Mouse (Mus musculus): Measurements from ENCODE around the gene Ror2. TPM values are rescaled to one million over a fixed set of nuclear protein-coding genes. Genes with fewer than 3 reads are reported as not detected.

The Ror2 gene
- total RNA-seq, 1 experiment = 15.1 TPM

DNA sequence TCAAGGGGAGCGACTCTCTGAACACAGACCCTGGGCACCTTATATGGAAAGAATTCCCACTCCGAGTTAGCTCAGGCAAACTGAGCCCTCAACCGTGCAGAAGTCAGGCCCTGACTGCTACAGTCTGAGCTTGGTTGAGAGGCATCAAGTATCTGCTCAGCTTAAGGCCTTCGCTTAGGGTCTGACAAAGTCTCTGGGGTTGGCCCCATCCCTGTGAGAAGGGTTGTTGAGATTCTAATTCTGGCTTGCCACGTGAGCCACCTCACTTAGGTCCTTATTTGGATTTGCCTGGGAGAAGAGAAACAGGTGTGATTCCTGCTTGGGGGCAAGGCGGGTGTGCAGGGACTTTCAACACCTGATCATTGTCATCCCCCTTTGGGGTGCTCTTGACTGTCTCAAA is 129.6 kb downstream of the Ror2 start:
- Histone ChIP-seq H3K9ac (ENCODE audit: insufficient read depth, low read depth, low read length, poor library complexity, severe bottlenecking) (no peak overlapping the region), H3K27ac (ENCODE audit: insufficient read depth, low read depth, low read length, poor library complexity, severe bottlenecking) (no peak overlapping the region), H3K36me3 (ENCODE audit: control insufficient read depth, insufficient read depth, low read length, poor library complexity, severe bottlenecking) (no peaks in the 10 kb centered on the region; the same call in 1 of the 2 replicates), H3K4me3 (ENCODE audit: insufficient read depth in 1 of 2, low read depth in 1 of 2, low read length in 2 of 2, poor library complexity in 1 of 2, severe bottlenecking in 1 of 2) (no peak overlapping the region), H3K9me3 (ENCODE audit: control insufficient read depth, insufficient read depth, low read depth, low read length) (no peaks in the 10 kb centered on the region), H3K4me1 (ENCODE audit: control insufficient read depth in 2 of 2, insufficient read depth in 2 of 2, low read length in 2 of 2, poor library complexity in 1 of 2) (peaks cover 13 to 22% of the 10 kb centered on the region in 2 experiments)
- in situ Hi-C loops (cut with MboI; ENCODE audit: low sequenced_read_pairs in 2 of 2, unreplicated experiment in 2 of 2) = no loop called here
- TF ChIP-seq HCFC1 (IDR thresholded peaks at IDR 0.05; ENCODE audit: borderline replicate concordance, insufficient read depth, low read length) (no peak), CHD2 (IDR thresholded peaks at IDR 0.05; ENCODE audit: low read depth, low read length) (no peak), MAFK (IDR thresholded peaks at IDR 0.05; ENCODE audit: insufficient read depth, low read depth, low read length) (no peak), ZNF384 (IDR thresholded peaks at IDR 0.05; ENCODE audit: low read depth, low read length) (no peak), ZC3H11A (IDR thresholded peaks at IDR 0.05; ENCODE audit: borderline replicate concordance, low read depth, low read length) (no peak)
- no peak for DNase-seq (ENCODE audit: low read depth, low spot score)

DNA sequence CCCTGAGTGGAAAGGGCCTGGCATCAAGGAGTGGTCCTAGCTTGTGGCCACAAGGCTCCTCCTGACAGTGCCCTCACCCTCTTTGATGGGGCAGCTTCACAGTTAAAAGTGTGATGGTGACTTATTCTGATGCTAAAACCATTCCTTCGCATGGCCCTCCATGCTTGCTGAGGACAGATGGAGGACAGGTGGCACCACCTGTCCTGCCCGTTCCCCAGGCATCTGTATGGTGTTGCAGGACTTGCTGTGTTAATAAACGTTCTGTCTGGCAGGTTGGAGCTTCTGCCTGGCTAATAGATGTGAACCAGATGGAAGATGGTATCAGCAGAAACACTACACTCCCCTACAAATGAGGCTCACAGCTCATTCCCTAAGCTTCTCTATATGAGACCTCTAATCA is 140.4 kb downstream of the Ror2 start:
- H3K4me3 ChIP-seq (ENCODE audit: insufficient read depth in 1 of 2, low read depth in 1 of 2, low read length in 2 of 2, poor library complexity in 1 of 2, severe bottlenecking in 1 of 2) = no peak overlapping the region
- no peaks in the 10 kb centered on the region for H3K36me3 ChIP-seq (ENCODE audit: control insufficient read depth, insufficient read depth, low read length, poor library complexity, severe bottlenecking)
- DNase-seq (ENCODE audit: low read depth, low spot score) = no peak
- H3K27ac ChIP-seq (ENCODE audit: insufficient read depth, low read depth, low read length, poor library complexity, severe bottlenecking) = no peak overlapping the region
- no peak for TF ChIP-seq MAFK (IDR thresholded peaks at IDR 0.05; ENCODE audit: insufficient read depth, low read depth, low read length)
- TF ChIP-seq ZC3H11A (IDR thresholded peaks at IDR 0.05; ENCODE audit: borderline replicate concordance, low read depth, low read length) = no peak
- no peak for TF ChIP-seq HCFC1 (IDR thresholded peaks at IDR 0.05; ENCODE audit: borderline replicate concordance, insufficient read depth, low read length)
- no peak for TF ChIP-seq ZNF384 (IDR thresholded peaks at IDR 0.05; ENCODE audit: low read depth, low read length)
- TF ChIP-seq CHD2 (IDR thresholded peaks at IDR 0.05; ENCODE audit: low read depth, low read length) = no peak
- no peak overlapping the region for H3K9ac ChIP-seq (ENCODE audit: insufficient read depth, low read depth, low read length, poor library complexity, severe bottlenecking)
- in situ Hi-C loops (cut with MboI; ENCODE audit: low sequenced_read_pairs in 2 of 2, unreplicated experiment in 2 of 2) = no loop called here
- no peaks in the 10 kb centered on the region for H3K4me1 ChIP-seq (ENCODE audit: control insufficient read depth in 2 of 2, insufficient read depth in 2 of 2, low read length in 2 of 2, poor library complexity in 1 of 2)
- no peaks in the 10 kb centered on the region for H3K9me3 ChIP-seq (ENCODE audit: control insufficient read depth, insufficient read depth, low read depth, low read length)

DNA sequence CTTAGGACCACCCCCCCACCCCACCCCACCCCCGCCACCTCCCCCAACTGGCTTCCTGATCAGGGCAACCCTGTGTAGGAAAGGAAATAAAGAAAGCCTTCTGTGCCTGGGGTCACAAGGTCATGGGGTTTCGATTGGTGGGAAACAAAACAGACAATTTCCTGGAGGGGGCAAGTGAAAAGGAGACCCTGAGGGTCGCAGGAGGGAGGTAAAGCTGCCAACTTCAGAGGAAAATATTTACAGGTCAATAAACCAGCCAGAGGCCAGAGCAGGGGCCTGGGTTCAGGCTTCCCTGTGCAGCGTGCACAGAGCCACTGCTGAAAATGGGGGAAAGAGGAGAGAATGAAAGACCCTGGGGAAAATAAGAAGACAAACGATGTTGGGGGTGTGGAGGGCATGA is 142.8 kb downstream of the Ror2 start:
- no peak for DNase-seq (ENCODE audit: low read depth, low spot score)
- H3K9me3 ChIP-seq (ENCODE audit: control insufficient read depth, insufficient read depth, low read depth, low read length) = peaks cover 3% of the 10 kb centered on the region; the same call in 1 of the 2 replicates
- H3K9ac ChIP-seq (ENCODE audit: insufficient read depth, low read depth, low read length, poor library complexity, severe bottlenecking) = no peak overlapping the region
- H3K4me3 ChIP-seq (ENCODE audit: insufficient read depth in 1 of 2, low read depth in 1 of 2, low read length in 2 of 2, poor library complexity in 1 of 2, severe bottlenecking in 1 of 2) = no peak overlapping the region
- in situ Hi-C loops (cut with MboI; ENCODE audit: low sequenced_read_pairs in 2 of 2, unreplicated experiment in 2 of 2) = no loop called here
- H3K4me1 ChIP-seq (ENCODE audit: control insufficient read depth in 2 of 2, insufficient read depth in 2 of 2, low read length in 2 of 2, poor library complexity in 1 of 2) = no peaks in the 10 kb centered on the region
- H3K27ac ChIP-seq (ENCODE audit: insufficient read depth, low read depth, low read length, poor library complexity, severe bottlenecking) = no peak overlapping the region
- no peak for TF ChIP-seq CHD2 (IDR thresholded peaks at IDR 0.05; ENCODE audit: low read depth, low read length)
- no peak for TF ChIP-seq ZC3H11A (IDR thresholded peaks at IDR 0.05; ENCODE audit: borderline replicate concordance, low read depth, low read length)
- no peak for TF ChIP-seq ZNF384 (IDR thresholded peaks at IDR 0.05; ENCODE audit: low read depth, low read length)
- no peak for TF ChIP-seq MAFK (IDR thresholded peaks at IDR 0.05; ENCODE audit: insufficient read depth, low read depth, low read length)
- no peak for TF ChIP-seq HCFC1 (IDR thresholded peaks at IDR 0.05; ENCODE audit: borderline replicate concordance, insufficient read depth, low read length)
- H3K36me3 ChIP-seq (ENCODE audit: control insufficient read depth, insufficient read depth, low read length, poor library complexity, severe bottlenecking) = no peaks in the 10 kb centered on the region

DNA sequence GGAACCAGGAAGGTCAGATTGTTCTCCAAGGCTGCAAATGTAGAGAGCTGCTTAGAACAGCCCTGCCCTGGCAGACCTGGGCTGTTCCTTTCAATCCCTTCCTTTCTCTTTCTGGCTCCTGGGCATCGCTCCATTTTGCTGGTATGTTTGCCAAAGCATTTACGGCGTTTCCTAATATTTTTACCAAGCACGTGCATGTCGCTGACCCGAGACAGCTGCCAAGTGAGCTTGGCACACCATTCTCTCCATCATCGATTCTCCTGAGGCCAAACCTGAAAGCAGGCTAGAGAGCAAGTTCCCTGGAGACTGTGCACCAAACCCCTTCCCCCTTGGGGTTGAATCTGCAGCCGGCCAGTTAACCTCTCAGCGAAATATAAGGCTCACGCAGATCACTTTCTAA is 143.7 kb downstream of the Ror2 start:
- TF ChIP-seq CHD2 (IDR thresholded peaks at IDR 0.05; ENCODE audit: low read depth, low read length) (no peak), ZNF384 (IDR thresholded peaks at IDR 0.05; ENCODE audit: low read depth, low read length) (no peak), ZC3H11A (IDR thresholded peaks at IDR 0.05; ENCODE audit: borderline replicate concordance, low read depth, low read length) (no peak), HCFC1 (IDR thresholded peaks at IDR 0.05; ENCODE audit: borderline replicate concordance, insufficient read depth, low read length) (no peak), MAFK (IDR thresholded peaks at IDR 0.05; ENCODE audit: insufficient read depth, low read depth, low read length) (no peak)
- peaks cover 3% of the 10 kb centered on the region; the same call in 1 of the 2 replicates for H3K9me3 ChIP-seq (ENCODE audit: control insufficient read depth, insufficient read depth, low read depth, low read length)
- H3K4me1 ChIP-seq (ENCODE audit: control insufficient read depth in 2 of 2, insufficient read depth in 2 of 2, low read length in 2 of 2, poor library complexity in 1 of 2) = no peaks in the 10 kb centered on the region
- DNase-seq (ENCODE audit: low read depth, low spot score) = no peak
- H3K9ac ChIP-seq (ENCODE audit: insufficient read depth, low read depth, low read length, poor library complexity, severe bottlenecking) = no peak overlapping the region
- H3K4me3 ChIP-seq (ENCODE audit: insufficient read depth in 1 of 2, low read depth in 1 of 2, low read length in 2 of 2, poor library complexity in 1 of 2, severe bottlenecking in 1 of 2) = no peak overlapping the region
- no peak overlapping the region for H3K27ac ChIP-seq (ENCODE audit: insufficient read depth, low read depth, low read length, poor library complexity, severe bottlenecking)
- in situ Hi-C loops (cut with MboI; ENCODE audit: low sequenced_read_pairs in 2 of 2, unreplicated experiment in 2 of 2) = no loop called here
- no peaks in the 10 kb centered on the region for H3K36me3 ChIP-seq (ENCODE audit: control insufficient read depth, insufficient read depth, low read length, poor library complexity, severe bottlenecking)

DNA sequence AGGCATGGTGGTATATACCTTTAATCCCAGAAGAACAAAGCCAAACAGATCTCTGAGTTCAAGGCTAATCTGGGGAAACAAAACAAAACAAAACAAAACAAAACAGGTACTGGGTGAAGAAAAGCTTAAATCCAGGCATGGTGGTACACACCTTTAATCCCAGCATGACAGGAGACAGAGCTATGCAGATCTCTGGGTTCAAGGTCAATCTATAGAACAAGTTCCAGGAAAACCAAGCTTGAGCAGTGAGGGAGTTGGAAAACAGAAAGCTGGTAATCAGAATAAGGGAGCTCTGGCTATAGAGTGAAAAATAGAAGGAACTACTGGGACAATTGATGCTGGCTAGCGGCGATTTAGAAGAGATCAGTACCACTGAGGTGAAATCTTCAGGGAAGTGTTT is 145.6 kb downstream of the Ror2 start:
- Histone ChIP-seq H3K4me1 (ENCODE audit: control insufficient read depth in 2 of 2, insufficient read depth in 2 of 2, low read length in 2 of 2, poor library complexity in 1 of 2) (no peaks in the 10 kb centered on the region), H3K9ac (ENCODE audit: insufficient read depth, low read depth, low read length, poor library complexity, severe bottlenecking) (no peak overlapping the region), H3K4me3 (ENCODE audit: insufficient read depth in 1 of 2, low read depth in 1 of 2, low read length in 2 of 2, poor library complexity in 1 of 2, severe bottlenecking in 1 of 2) (no peak overlapping the region), H3K9me3 (ENCODE audit: control insufficient read depth, insufficient read depth, low read depth, low read length) (peaks cover 3% of the 10 kb centered on the region; the same call in 1 of the 2 replicates), H3K27ac (ENCODE audit: insufficient read depth, low read depth, low read length, poor library complexity, severe bottlenecking) (no peak overlapping the region), H3K36me3 (ENCODE audit: control insufficient read depth, insufficient read depth, low read length, poor library complexity, severe bottlenecking) (no peaks in the 10 kb centered on the region)
- in situ Hi-C loops (cut with MboI; ENCODE audit: low sequenced_read_pairs in 2 of 2, unreplicated experiment in 2 of 2) = no loop called here
- no peak for DNase-seq (ENCODE audit: low read depth, low spot score)
- TF ChIP-seq ZC3H11A (IDR thresholded peaks at IDR 0.05; ENCODE audit: borderline replicate concordance, low read depth, low read length) = no peak
- no peak for TF ChIP-seq CHD2 (IDR thresholded peaks at IDR 0.05; ENCODE audit: low read depth, low read length)
- TF ChIP-seq MAFK (IDR thresholded peaks at IDR 0.05; ENCODE audit: insufficient read depth, low read depth, low read length) = no peak
- no peak for TF ChIP-seq ZNF384 (IDR thresholded peaks at IDR 0.05; ENCODE audit: low read depth, low read length)
- no peak for TF ChIP-seq HCFC1 (IDR thresholded peaks at IDR 0.05; ENCODE audit: borderline replicate concordance, insufficient read depth, low read length)

Measured in ES-E14 (cell line).